In genomic region chr4:62501964-62502732, GRCm38 (mm10) we compare ENCODE assay signal across 8 mouse cellular contexts. TPM values are rescaled to one million over a fixed set of nuclear protein-coding genes. Genes with fewer than 3 reads are reported as not detected.
DNase-seq lines count a peak whose midpoint lies in the region; ATAC-seq lines count a peak whose summit lies in the region.

No protein-coding gene starts in this region.

- peak; percentile 95 for DNase-seq in NIH3T3 (ENCODE audit: low read depth)
- DNase-seq in cerebellum, adult 9-11 months = peak; percentile 93
- peak; percentile 86 to 92 for DNase-seq in frontal cortex, adult 2 months (ENCODE audit: extremely low spot score in 1 of 2, low spot score in 1 of 2)
- peak; percentile 93 for DNase-seq in hindbrain, embryonic 11.5 days (ENCODE audit: low spot score)
- DNase-seq in layer of hippocampus, postnatal 14 days (ENCODE audit: low spot score in 2 of 2) = peak; percentile 81 to 92
- peak; percentile 96 for DNase-seq in lung, postnatal 10 days
- DNase-seq in ovary, postnatal 14 days (ENCODE audit: low spot score) = peak; percentile 83
- peak; percentile 65 to 71 for DNase-seq in thymus, postnatal 10 days (ENCODE audit: low spot score in 2 of 2)

- no peaks in the 10 kb centered on the region for H3K27me3 ChIP-seq in hindbrain, embryonic 11.5 days (ENCODE audit: control insufficient read depth, insufficient read depth, low read length)

- no peaks in the 10 kb centered on the region for H3K9me3 ChIP-seq in hindbrain, embryonic 11.5 days (ENCODE audit: control insufficient read depth, low read length)

- WGBS in hindbrain, embryonic 11.5 days = 2% methylated on average over 38 of the region's 38 CpGs

- H3K36me3 ChIP-seq in hindbrain, embryonic 11.5 days (ENCODE audit: control insufficient read depth, insufficient read depth, low read length) = 0 out of 2 replicates have a peak, but pooled peaks cover 5% of the 10 kb centered on the region

- peak overlapping the region; percentile 67 for H3K4me2 ChIP-seq in hindbrain, embryonic 11.5 days (replicated peaks; ENCODE audit: low read depth, low read length)

- H3K4me3 ChIP-seq in hindbrain, embryonic 11.5 days (ENCODE audit: low read depth, low read length) = peak overlapping the region; percentile 74

- peak; percentile 99 for ATAC-seq in hindbrain, embryonic 11.5 days (ENCODE audit: low FRiP score)

- H3K27ac ChIP-seq in hindbrain, embryonic 11.5 days (ENCODE audit: low read depth, low read length) = peak overlapping the region; percentile 30; the same call in 1 of the 2 replicates

- peak overlapping the region; percentile 77 for H3K9ac ChIP-seq in hindbrain, embryonic 11.5 days (ENCODE audit: low read depth, low read length)

- H3K4me1 ChIP-seq in hindbrain, embryonic 11.5 days (replicated peaks; ENCODE audit: control insufficient read depth, insufficient read depth, low read length) = no peaks in the 10 kb centered on the region

RNA-seq across cellular contexts. Expression of gene Hdhd3, which starts 1.1 kb away (rescaled TPM):
- 6.8 and 8.0 TPM in 2 replicates for polyA plus RNA-seq in frontal cortex, adult 2 months (2012; rRNA removed)
- 13.7 and 16.7 TPM in 2 replicates for polyA plus RNA-seq in hindbrain, embryonic 11.5 days (2014; fragmentation: Nextera tagmentation; extraction: Ambion mirVana)
- total RNA-seq in layer of hippocampus, postnatal 14 days (2021) = 10 to 100 TPM; 10.0 to 10.9 TPM

RNA-seq across cellular contexts. Expression of gene Alad, which starts 17.6 kb away (rescaled TPM):
- polyA plus RNA-seq in frontal cortex, adult 2 months (2012; rRNA removed) = 37.2 and 43.1 TPM in 2 replicates
- polyA plus RNA-seq in hindbrain, embryonic 11.5 days (2014; fragmentation: Nextera tagmentation; extraction: Ambion mirVana) = 77.5 and 80.1 TPM in 2 replicates
- 10 to 100 TPM; 21.7 to 27.6 TPM for total RNA-seq in layer of hippocampus, postnatal 14 days (2021)

RNA-seq across cellular contexts. Expression of gene Bspry, which starts 22.3 kb away (rescaled TPM):
- 0.60 and 0.78 TPM in 2 replicates for polyA plus RNA-seq in frontal cortex, adult 2 months (2012; rRNA removed)
- polyA plus RNA-seq in hindbrain, embryonic 11.5 days (2014; fragmentation: Nextera tagmentation; extraction: Ambion mirVana) = 0.94 and 1.0 TPM in 2 replicates
- total RNA-seq in layer of hippocampus, postnatal 14 days (2021) = under 1 TPM; 0.30 to 0.67 TPM

RNA-seq across cellular contexts. Expression of gene Pole3, which starts 22.7 kb away (rescaled TPM):
- polyA plus RNA-seq in frontal cortex, adult 2 months (2012; rRNA removed) = 30.6 and 31.3 TPM in 2 replicates
- polyA plus RNA-seq in hindbrain, embryonic 11.5 days (2014; fragmentation: Nextera tagmentation; extraction: Ambion mirVana) = 116 and 117 TPM in 2 replicates
- total RNA-seq in layer of hippocampus, postnatal 14 days (2021) = 10 to 100 TPM; 23.8 to 26.3 TPM

RNA-seq across cellular contexts. Expression of gene 4933430I17Rik, which starts 23.0 kb away (rescaled TPM):
- polyA plus RNA-seq in frontal cortex, adult 2 months (2012; rRNA removed) = 0.44 TPM in 2 replicates
- 0.91 and 1.8 TPM in 2 replicates for polyA plus RNA-seq in hindbrain, embryonic 11.5 days (2014; fragmentation: Nextera tagmentation; extraction: Ambion mirVana)
- under 1 TPM; 0.30 to 0.57 TPM for total RNA-seq in layer of hippocampus, postnatal 14 days (2021)

Comparison
In these comparisons a context has a peak if more than half of its experiments do, and no peak if none do; other contexts are left out.
1. Peak in every context shown above with its lines: DNase-seq, ATAC-seq, H3K4me3 ChIP-seq and H3K27ac ChIP-seq.